Mouse (Mus musculus) myocyte (in vitro differentiated cells): ENCODE measurements around the gene Pigp.

Experiments
- CEBPB ChIP-seq: IDR thresholded peaks from 2 replicates; pipeline ENCODE4 v1.6.1; 2011; ENCODE audit warnings: mild to moderate bottlenecking, moderate library complexity; ENCODE audit not compliant: poor library complexity, insufficient read depth, severe bottlenecking
- E2F4 ChIP-seq: IDR thresholded peaks from one replicate; pipeline ENCODE4 v1.6.1; 2011; ENCODE audit warnings: mild to moderate bottlenecking, control low read depth, moderate library complexity; ENCODE audit not compliant: insufficient read depth
- MYOD1 ChIP-seq, 3 experiments: IDR thresholded peaks; one replicate each; pipeline ENCODE4 v1.6.1; 2011; ENCODE audit warnings: control low read depth in 2 of 3, low read depth in 2 of 3, mild to moderate bottlenecking in 2 of 3, moderate library complexity in 1 of 3; ENCODE audit not compliant: insufficient read length in 2 of 3, control insufficient read depth in 1 of 3
- MYOG ChIP-seq, 3 experiments: IDR thresholded peaks; one replicate each; pipeline ENCODE4 v1.6.1; 2011; ENCODE audit warnings: control low read depth in 2 of 3, low read depth in 2 of 3, mild to moderate bottlenecking in 2 of 3; ENCODE audit not compliant: insufficient read length in 2 of 3, control insufficient read depth in 1 of 3, insufficient read depth in 1 of 3
- POLR2A ChIP-seq: IDR thresholded peaks from one replicate; pipeline ENCODE4 v1.6.1; 2011; ENCODE audit warnings: low read depth, mild to moderate bottlenecking, control low read depth, moderate library complexity; ENCODE audit not compliant: insufficient read length
- TCF12 ChIP-seq: IDR thresholded peaks from one replicate; pipeline ENCODE4 v1.6.1; 2011; ENCODE audit warnings: mild to moderate bottlenecking, control low read depth; ENCODE audit not compliant: poor library complexity, insufficient read depth, severe bottlenecking
- TCF3 ChIP-seq: IDR thresholded peaks from one replicate; pipeline ENCODE4 v1.6.1; 2011; ENCODE audit warnings: low read depth, control low read depth; ENCODE audit not compliant: insufficient read length
- USF1 ChIP-seq: IDR thresholded peaks from one replicate; pipeline ENCODE4 v1.6.1; 2011; ENCODE audit warnings: low read depth, mild to moderate bottlenecking, control low read depth, moderate library complexity

DNA sequence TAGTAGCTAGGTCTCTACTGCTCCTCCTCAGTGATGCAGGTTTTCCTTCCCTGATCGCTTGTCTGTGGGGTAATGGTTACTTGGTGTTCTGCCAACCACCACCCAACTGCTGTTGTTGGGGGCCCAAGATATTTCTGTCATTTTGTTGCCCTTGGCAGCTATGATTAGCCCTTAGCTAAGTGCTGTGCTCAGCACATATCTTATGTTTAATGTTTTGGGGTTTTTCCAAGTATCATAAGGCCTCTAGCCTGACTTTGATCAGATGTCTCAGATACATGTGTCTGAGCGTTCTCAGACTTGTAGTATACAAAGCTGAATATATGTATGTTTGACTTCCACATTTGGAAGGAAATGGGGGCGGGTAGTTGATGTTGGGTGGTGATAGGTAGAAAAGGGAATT is 39.6 kb upstream of the Pigp start:
- no peak for TF ChIP-seq POLR2A
- no peak for TF ChIP-seq MYOG (IDR thresholded peaks at IDR 0.05; ENCODE audit: control insufficient read depth in 1 of 3, insufficient read depth in 1 of 3, insufficient read length in 2 of 3, low read depth in 2 of 3)
- TF ChIP-seq USF1 = no peak
- TF ChIP-seq CEBPB = no peak
- TF ChIP-seq E2F4 = no peak
- no peak for TF ChIP-seq TCF3
- no peak for TF ChIP-seq MYOD1 (IDR thresholded peaks at IDR 0.05; ENCODE audit: control insufficient read depth in 1 of 3, insufficient read length in 2 of 3, low read depth in 2 of 3)
- no peak for TF ChIP-seq TCF12
